Mouse (Mus musculus) neural tube, embryonic 14.5 days (tissue): ENCODE data around the gene B4galt1. TPM values are rescaled to one million over a fixed set of nuclear protein-coding genes. Genes with fewer than 3 reads are reported as not detected.
A peak's percentile ranks its signal among the peaks of the same experiment; 100 is the strongest.

Source experiments
- ATAC-seq: fragments of 200-750 bp; cut with Nextera tagmentation; 2 replicates; pipeline ENCODE4 v1.8.0; 2017; ENCODE audit warnings: low read depth, mild to moderate bottlenecking, moderate TSS enrichment, moderate library complexity
- H3K27ac ChIP-seq: fragments of 300-500 bp; sonication (generic); 2 replicates; pipeline ENCODE4 v1.5.1; 2014; ENCODE audit warnings: low read depth, mild to moderate bottlenecking, control low read depth, low read length, moderate library complexity, mixed read lengths
- H3K27me3 ChIP-seq: fragments of 300-500 bp; sonication (generic); 2 replicates; pipeline ENCODE4 v1.6.1; 2014; ENCODE audit warnings: low read length; ENCODE audit not compliant: control insufficient read depth, insufficient read depth
- H3K36me3 ChIP-seq: fragments of 300-500 bp; sonication (generic); 2 replicates; pipeline ENCODE4 v1.6.1; 2014; ENCODE audit warnings: low read length, mixed read lengths; ENCODE audit not compliant: control insufficient read depth, insufficient read depth
- H3K4me1 ChIP-seq: fragments of 300-500 bp; sonication (generic); 2 replicates; pipeline ENCODE4 v1.6.1; 2014; ENCODE audit warnings: low read length; ENCODE audit not compliant: control insufficient read depth, insufficient read depth
- H3K4me2 ChIP-seq: fragments of 300-500 bp; sonication (generic); 2 replicates; pipeline ENCODE4 v1.6.1; 2014; ENCODE audit warnings: mild to moderate bottlenecking, low read depth, low read length, control low read depth
- H3K4me3 ChIP-seq: fragments of 300-500 bp; sonication (generic); 2 replicates; pipeline ENCODE4 v1.5.1; 2014; ENCODE audit warnings: low read depth, low read length, control low read depth, mixed read lengths
- H3K9ac ChIP-seq: fragments of 300-500 bp; sonication (generic); replicated peaks from 2 replicates; pipeline ENCODE4 v1.6.1; 2014; ENCODE audit warnings: low read depth, mild to moderate bottlenecking, control low read depth, low read length, mixed read lengths
- H3K9me3 ChIP-seq: fragments of 300-500 bp; sonication (generic); 2 replicates; pipeline ENCODE4 v1.6.1; 2016; ENCODE audit warnings: low read length; ENCODE audit not compliant: control insufficient read depth
- WGBS: fragments of 180-500 bp; shearing (Covaris S2); extraction: QIAGEN DNeasy Blood & Tissue Kit; methylation state at CpG from one replicate; pipeline ENCODE4 v1.1.7; 2014; 5-methylcytosine and 5-hydroxymethylcytosine counted together
- polyA plus RNA-seq: library from polyadenylated mRNA; unstranded; fragments of >200 nt; fragmentation: Nextera tagmentation; extraction: Ambion mirVana; gene quantifications from 2 replicates; pipeline ENCODE4 v1.2.1, GENCODE M21; 2014

B4galt1 gene
- polyA plus RNA-seq, 1 experiment from 2014 or later = 5.2 TPM

- Histone ChIP-seq H3K36me3 (no peaks in the 10 kb centered on the region), H3K4me1 (peaks cover under 1% of the 10 kb centered on the region), H3K27me3 (no peaks in the 10 kb centered on the region), H3K4me2 (no peak overlapping the region), H3K27ac (no peak overlapping the region), H3K9me3 (no peaks in the 10 kb centered on the region), H3K4me3 (no peak overlapping the region), H3K9ac (no peak overlapping the region)
- WGBS = 93% methylated on average over 12 of the region's 12 CpGs
- no peak for ATAC-seq
Observed at GRCm38 (mm10) chr4:40839251-40839650, 14.6 kb downstream of the B4galt1 start.

- Histone ChIP-seq H3K4me3 (no peak overlapping the region), H3K27me3 (no peaks in the 10 kb centered on the region), H3K9ac (no peak overlapping the region), H3K4me2 (no peak overlapping the region), H3K27ac (no peak overlapping the region), H3K36me3 (no peaks in the 10 kb centered on the region), H3K4me1 (no peaks in the 10 kb centered on the region), H3K9me3 (no peaks in the 10 kb centered on the region)
- peak; percentile 54; the same call in 1 of the 2 replicates for ATAC-seq
- 63% methylated on average over 10 of the region's 10 CpGs for WGBS
Observed at GRCm38 (mm10) chr4:40837451-40838285, 16.1 kb downstream of the B4galt1 start.

GRCm38 (mm10) chr4:40837008-40837407 lies 16.8 kb downstream of the B4galt1 start:
- 86% methylated on average over 3 of the region's 3 CpGs for WGBS
- no peak overlapping the region for H3K9ac ChIP-seq

GRCm38 (mm10) chr4:40834872-40835271 lies 18.9 kb downstream of the B4galt1 start:
- no peaks in the 10 kb centered on the region for H3K27me3 ChIP-seq
- no peaks in the 10 kb centered on the region for H3K9me3 ChIP-seq
- no peaks in the 10 kb centered on the region for H3K36me3 ChIP-seq
- H3K4me1 ChIP-seq = no peaks in the 10 kb centered on the region
- 92% methylated on average over 5 of the region's 5 CpGs for WGBS
- ATAC-seq = no peak
- no peak overlapping the region for H3K27ac ChIP-seq
- no peak overlapping the region for H3K4me2 ChIP-seq
- H3K9ac ChIP-seq = no peak overlapping the region
- no peak overlapping the region for H3K4me3 ChIP-seq

More at GRCm38 (mm10) chr4:40837008-40837407, 16.8 kb downstream of the B4galt1 start:
- Histone ChIP-seq H3K4me1 (no peaks in the 10 kb centered on the region), H3K9me3 (no peaks in the 10 kb centered on the region), H3K4me2 (no peak overlapping the region), H3K27ac (no peak overlapping the region), H3K36me3 (no peaks in the 10 kb centered on the region), H3K4me3 (no peak overlapping the region), H3K27me3 (no peaks in the 10 kb centered on the region)
- no peak for ATAC-seq

- Histone ChIP-seq H3K4me3 (no peak overlapping the region), H3K9ac (no peak overlapping the region), H3K4me2 (no peak overlapping the region), H3K36me3 (no peaks in the 10 kb centered on the region), H3K4me1 (no peaks in the 10 kb centered on the region), H3K27me3 (no peaks in the 10 kb centered on the region), H3K27ac (no peak overlapping the region), H3K9me3 (no peaks in the 10 kb centered on the region)
- no peak for ATAC-seq
- 97% methylated on average over 4 of the region's 4 CpGs for WGBS
Observed at GRCm38 (mm10) chr4:40834232-40834786, 19.5 kb downstream of the B4galt1 start.

- no peak overlapping the region for H3K9ac ChIP-seq
- no peaks in the 10 kb centered on the region for H3K4me1 ChIP-seq
- no peaks in the 10 kb centered on the region for H3K27me3 ChIP-seq
- no peak overlapping the region for H3K27ac ChIP-seq
- WGBS = 92% methylated on average over 9 of the region's 9 CpGs
- H3K4me3 ChIP-seq = no peak overlapping the region
- H3K9me3 ChIP-seq = no peaks in the 10 kb centered on the region
- ATAC-seq = no peak
- no peak overlapping the region for H3K4me2 ChIP-seq
- no peaks in the 10 kb centered on the region for H3K36me3 ChIP-seq
Observed at GRCm38 (mm10) chr4:40833381-40834231, 20.2 kb downstream of the B4galt1 start.

GRCm38 (mm10) chr4:40830530-40830929 lies 23.3 kb downstream of the B4galt1 start:
- Histone ChIP-seq H3K4me1 (no peaks in the 10 kb centered on the region), H3K9ac (no peak overlapping the region), H3K9me3 (no peaks in the 10 kb centered on the region), H3K27me3 (no peaks in the 10 kb centered on the region), H3K27ac (no peak overlapping the region), H3K4me3 (no peak overlapping the region), H3K4me2 (no peak overlapping the region), H3K36me3 (no peaks in the 10 kb centered on the region)
- ATAC-seq = no peak
- 93% methylated on average over 5 of the region's 5 CpGs for WGBS

GRCm38 (mm10) chr4:40829654-40830400 lies 24.0 kb downstream of the B4galt1 start:
- no peaks in the 10 kb centered on the region for H3K27me3 ChIP-seq
- no peak overlapping the region for H3K9ac ChIP-seq
- 90% methylated on average over 13 of the region's 13 CpGs for WGBS
- no peaks in the 10 kb centered on the region for H3K36me3 ChIP-seq
- H3K4me2 ChIP-seq = no peak overlapping the region
- ATAC-seq = no peak
- H3K27ac ChIP-seq = no peak overlapping the region
- H3K4me1 ChIP-seq = no peaks in the 10 kb centered on the region
- no peak overlapping the region for H3K4me3 ChIP-seq
- no peaks in the 10 kb centered on the region for H3K9me3 ChIP-seq
